Mouse (Mus musculus) limb, embryonic 14.5 days (tissue): Measurements from ENCODE around the gene Ephb2. TPM values are rescaled to one million over a fixed set of nuclear protein-coding genes. Genes with fewer than 3 reads are reported as not detected.

ENCODE experiments used
- ATAC-seq: fragments of 200-750 bp; cut with Nextera tagmentation; 2 replicates; pipeline ENCODE4 v1.8.0; 2017; ENCODE audit warnings: low read depth, moderate number of reproducible peaks, moderate TSS enrichment; ENCODE audit not compliant: low FRiP score
- DNase-seq: peaks from one replicate; pipeline ENCODE4 v3.0.0-alpha.2; 2015; ENCODE audit warnings: low spot score
- H3K27ac ChIP-seq: fragments of 300-500 bp; sonication (generic); replicated peaks from 2 replicates; pipeline ENCODE4 v1.5.1; 2014; ENCODE audit warnings: low read depth, mild to moderate bottlenecking, low read length, moderate library complexity, mixed read lengths
- H3K27me3 ChIP-seq: fragments of 300-500 bp; sonication (generic); 2 replicates; pipeline ENCODE4 v1.6.1; 2014; ENCODE audit warnings: low read length, mixed read lengths; ENCODE audit not compliant: control insufficient read depth, insufficient read depth
- H3K36me3 ChIP-seq: fragments of 300-500 bp; sonication (generic); 2 replicates; pipeline ENCODE4 v1.6.1; 2014; ENCODE audit warnings: mild to moderate bottlenecking, low read length, moderate library complexity, mixed read lengths; ENCODE audit not compliant: control insufficient read depth, insufficient read depth
- H3K4me1 ChIP-seq: fragments of 300-500 bp; sonication (generic); 2 replicates; pipeline ENCODE4 v1.6.1; 2014; ENCODE audit warnings: antibody characterized with exemption, low read length, mixed read lengths; ENCODE audit not compliant: control insufficient read depth, insufficient read depth
- H3K4me2 ChIP-seq: fragments of 300-500 bp; sonication (generic); replicated peaks from 2 replicates; pipeline ENCODE4 v1.6.1; 2014; ENCODE audit warnings: low read depth, mild to moderate bottlenecking, low read length, moderate library complexity; ENCODE audit not compliant: severe bottlenecking
- H3K4me3 ChIP-seq: fragments of 300-500 bp; sonication (generic); replicated peaks from 2 replicates; pipeline ENCODE4 v1.5.1; 2014; ENCODE audit warnings: low read length
- H3K9ac ChIP-seq: fragments of 300-500 bp; sonication (generic); 2 replicates; pipeline ENCODE4 v1.6.1; 2014; ENCODE audit warnings: mild to moderate bottlenecking, low read depth, low read length, moderate library complexity; ENCODE audit not compliant: severe bottlenecking
- H3K9me3 ChIP-seq: fragments of 300-500 bp; sonication (generic); 2 replicates; pipeline ENCODE4 v1.6.1; 2016; ENCODE audit warnings: low read length; ENCODE audit not compliant: control insufficient read depth
- POLR2A ChIP-seq: fragments of 200-500 bp; IDR thresholded peaks from 2 replicates; pipeline ENCODE4 v1.8.0; 2012; ENCODE audit warnings: inconsistent platforms, mild to moderate bottlenecking, moderate library complexity, borderline replicate concordance; ENCODE audit not compliant: insufficient read depth, insufficient read length; ENCODE audit errors: extremely low read depth
- WGBS: fragments of 180-500 bp; shearing (Covaris S2); extraction: QIAGEN DNeasy Blood & Tissue Kit; methylation state at CpG from one replicate; pipeline ENCODE4 v1.1.7; 2014; 5-methylcytosine and 5-hydroxymethylcytosine counted together
- polyA plus RNA-seq, 2 experiments: library from polyadenylated mRNA; depleted of rRNA in 1 of 2; stranded (reverse) in 1 of 2; unstranded in 1 of 2; fragments of >200 nt; fragmentation: Nextera tagmentation in 1 of 2; extraction: Ambion mirVana in 1 of 2; gene quantifications; 2 replicates each; pipeline versions ENCODE4 v1.2.1 to v1.2.3; 2012 to 2014

Gene Ephb2
- polyA plus RNA-seq, 2 experiments: 17.9 to 45.2 TPM

DNA sequence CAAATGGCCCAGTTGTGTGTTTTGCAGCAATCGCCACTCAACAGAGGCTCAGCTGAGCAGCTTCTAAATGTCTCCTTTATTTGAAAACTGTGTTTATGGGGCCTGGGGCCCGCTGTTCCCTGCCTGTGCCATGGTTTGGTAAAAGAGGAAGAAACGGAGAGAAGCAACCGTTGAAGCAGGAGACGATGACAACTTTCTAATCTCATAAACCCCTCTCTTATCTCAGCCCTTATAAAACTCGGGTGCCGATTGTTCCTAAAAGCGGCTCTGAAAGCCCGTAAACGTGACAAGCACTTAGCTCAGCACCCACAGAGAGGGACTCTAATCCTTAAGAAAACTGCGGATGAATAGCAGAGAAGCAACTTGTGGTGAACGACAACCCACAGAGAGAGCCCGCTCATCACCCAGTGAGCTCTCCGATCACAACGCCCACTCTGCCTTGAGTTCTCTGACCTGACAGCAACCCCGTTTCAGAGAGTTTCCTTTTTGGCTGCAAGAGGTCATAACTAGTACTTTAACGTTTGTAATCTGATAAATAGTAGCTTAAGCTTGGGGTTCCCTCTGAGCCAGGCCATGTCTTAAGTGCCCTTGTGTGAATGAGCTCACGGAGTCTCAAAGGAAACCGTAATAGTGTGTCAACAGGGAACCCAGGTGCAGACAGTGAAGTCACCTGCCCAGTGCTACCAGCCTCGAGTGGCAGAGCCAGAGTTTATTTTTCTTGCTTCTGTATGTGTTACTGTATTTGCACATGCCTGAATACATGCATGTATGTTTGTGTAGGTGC is 123.6 kb downstream of the Ephb2 start:
- DNase-seq (no peak), ATAC-seq (no peak)
- Histone ChIP-seq H3K4me2 (0 out of 2 replicates have a peak overlapping the region, but pooled peaks have one; percentile 4), H3K36me3 (no peaks in the 10 kb centered on the region; the same call in 1 of the 2 replicates), H3K27me3 (no peaks in the 10 kb centered on the region), H3K9me3 (no peaks in the 10 kb centered on the region), H3K27ac (no peak overlapping the region), H3K4me3 (no peak overlapping the region), H3K9ac (no peak overlapping the region), H3K4me1 (peaks cover 13% of the 10 kb centered on the region)
- TF ChIP-seq POLR2A: no peak
- WGBS: 40% methylated on average over 20 of the region's 20 CpGs

DNA sequence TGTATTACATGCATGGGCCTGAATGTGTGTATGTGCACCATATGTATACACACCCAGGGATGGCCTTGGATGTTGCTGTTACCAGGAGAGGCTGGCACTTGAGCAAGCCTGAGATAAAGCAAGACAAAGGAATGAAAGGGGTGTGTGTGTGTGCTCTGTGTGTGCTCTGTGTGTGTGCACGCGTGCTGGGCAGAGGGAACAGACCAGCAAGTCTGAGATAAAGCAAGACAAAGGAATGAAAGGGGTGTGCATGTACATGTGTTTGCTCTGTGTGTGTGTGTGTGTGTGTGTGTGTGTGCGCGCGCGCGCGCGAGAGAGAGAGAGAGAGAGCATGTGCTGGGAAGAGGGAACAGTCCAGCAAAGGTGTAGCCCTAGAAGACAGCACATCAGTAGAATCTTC is 125.4 kb downstream of the Ephb2 start:
- H3K27ac ChIP-seq: no peak overlapping the region
- DNase-seq (no peak), ATAC-seq (no peak)
- H3K4me1 ChIP-seq: peaks cover 17% of the 10 kb centered on the region
- H3K36me3 ChIP-seq: no peaks in the 10 kb centered on the region; the same call in 1 of the 2 replicates
- no peak overlapping the region for H3K4me3 ChIP-seq
- H3K9me3 ChIP-seq: no peaks in the 10 kb centered on the region
- no peak for TF ChIP-seq POLR2A
- 91% methylated on average over 9 of the region's 9 CpGs for WGBS
- no peak overlapping the region for H3K9ac ChIP-seq
- no peak overlapping the region for H3K4me2 ChIP-seq
- no peaks in the 10 kb centered on the region for H3K27me3 ChIP-seq

DNA sequence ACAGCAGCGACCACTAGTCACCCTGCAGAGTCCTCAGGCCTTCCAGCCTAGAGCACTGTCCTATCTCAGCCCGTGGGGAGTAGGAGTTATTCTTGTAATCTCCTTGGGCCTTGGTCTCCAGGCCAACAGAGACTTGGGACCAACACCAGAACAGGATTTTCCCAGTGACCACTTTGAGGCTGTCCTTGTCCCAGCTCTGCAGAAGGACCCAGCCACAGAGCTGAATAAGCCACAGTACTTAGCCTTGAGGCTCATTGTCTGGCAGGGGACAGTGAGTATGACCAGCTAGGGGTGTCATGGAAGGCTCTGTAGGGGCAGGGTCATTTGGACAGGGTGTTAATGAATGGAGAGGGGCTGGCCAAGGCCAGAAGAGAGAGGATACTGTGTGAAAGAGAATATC is 126.8 kb downstream of the Ephb2 start:
- H3K36me3 ChIP-seq: no peaks in the 10 kb centered on the region
- DNase-seq (no peak), ATAC-seq (no peak)
- H3K4me2 ChIP-seq: no peak overlapping the region
- WGBS: 59% methylated on average over 2 of the region's 2 CpGs
- H3K27ac ChIP-seq: no peak overlapping the region
- no peaks in the 10 kb centered on the region for H3K27me3 ChIP-seq
- H3K9me3 ChIP-seq: no peaks in the 10 kb centered on the region
- peaks cover 21% of the 10 kb centered on the region for H3K4me1 ChIP-seq
- TF ChIP-seq POLR2A: no peak
- no peak overlapping the region for H3K9ac ChIP-seq
- no peak overlapping the region for H3K4me3 ChIP-seq

DNA sequence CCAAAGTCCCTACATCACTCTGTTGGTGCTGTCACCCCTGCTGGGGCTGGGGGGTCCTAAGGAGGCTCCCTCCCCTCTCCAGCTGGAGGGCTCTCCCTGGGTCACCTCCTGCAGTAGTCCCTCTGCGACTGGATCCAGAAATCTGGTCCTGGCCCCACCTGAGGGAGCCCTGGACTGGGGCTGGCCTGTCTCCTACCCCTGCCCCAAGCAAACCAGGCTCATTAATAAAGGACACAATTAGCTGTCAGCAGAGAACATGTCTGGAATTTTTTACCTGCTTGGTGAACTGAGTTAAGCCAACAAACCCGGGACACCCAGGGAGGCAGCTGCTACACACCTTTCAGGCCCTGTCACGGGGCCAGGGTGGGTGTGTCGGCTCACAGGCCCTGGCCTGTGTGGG is 129.1 kb downstream of the Ephb2 start:
- Histone ChIP-seq H3K9ac (no peak overlapping the region), H3K9me3 (no peaks in the 10 kb centered on the region), H3K4me1 (peaks cover 13% of the 10 kb centered on the region; the same call in 1 of the 2 replicates), H3K36me3 (no peaks in the 10 kb centered on the region), H3K27me3 (no peaks in the 10 kb centered on the region), H3K4me2 (no peak overlapping the region), H3K27ac (no peak overlapping the region), H3K4me3 (no peak overlapping the region)
- ATAC-seq: no peak; the same call in 1 of the 2 replicates
- TF ChIP-seq POLR2A: no peak
- no peak for DNase-seq
- WGBS: 32% methylated on average over 4 of the region's 4 CpGs

DNA sequence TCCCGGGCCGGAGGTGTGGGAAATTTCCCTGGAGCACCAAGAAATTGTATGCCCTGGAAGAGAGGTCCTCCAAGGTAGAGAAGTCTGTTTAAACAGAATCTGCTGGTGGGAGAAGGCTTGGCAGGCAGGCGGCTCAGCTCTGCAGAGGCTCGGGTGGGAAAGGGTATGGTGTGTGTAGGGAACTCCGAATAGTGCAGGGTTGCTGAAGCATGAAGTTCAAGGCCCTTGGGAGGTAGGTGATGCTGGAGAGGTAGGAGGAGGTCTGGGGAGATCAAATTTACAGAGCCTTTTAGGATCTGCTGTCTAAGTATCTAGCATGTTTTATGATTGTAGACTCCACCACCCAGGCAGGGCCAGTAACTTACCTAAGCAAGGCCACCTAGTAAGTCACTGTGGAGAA is 130.7 kb downstream of the Ephb2 start:
- no peaks in the 10 kb centered on the region for H3K36me3 ChIP-seq
- WGBS: 40% methylated on average over 5 of the region's 5 CpGs
- no peak overlapping the region for H3K9ac ChIP-seq
- H3K4me1 ChIP-seq: peaks cover 13% of the 10 kb centered on the region; the same call in 1 of the 2 replicates
- H3K4me2 ChIP-seq: no peak overlapping the region
- H3K4me3 ChIP-seq: no peak overlapping the region
- no peak for DNase-seq
- H3K9me3 ChIP-seq: no peaks in the 10 kb centered on the region
- H3K27me3 ChIP-seq: no peaks in the 10 kb centered on the region
- no peak for TF ChIP-seq POLR2A
- no peak overlapping the region for H3K27ac ChIP-seq
- no peak for ATAC-seq
